Mouse (Mus musculus) intestine, embryonic 14.5 days (tissue): ENCODE data around the gene Rcc1l. TPM values are rescaled to one million over a fixed set of nuclear protein-coding genes. Genes with fewer than 3 reads are reported as not detected.

ENCODE experiments used
- ATAC-seq: fragments of 200-750 bp; cut with Nextera tagmentation; replicated peaks from 2 replicates; pipeline ENCODE4 v1.8.0; 2017; ENCODE audit warnings: low read depth, moderate number of reproducible peaks, moderate TSS enrichment, moderate library complexity; ENCODE audit not compliant: low FRiP score, low TSS enrichment
- DNase-seq: peaks from one replicate; pipeline ENCODE4 v3.0.0-alpha.2; 2018; ENCODE audit warnings: low spot score
- H3K27ac ChIP-seq: fragments of 300-500 bp; sonication (generic); 2 replicates; pipeline ENCODE4 v1.5.1; 2014; ENCODE audit warnings: low read depth, mild to moderate bottlenecking, control low read depth
- H3K27me3 ChIP-seq: fragments of 300-500 bp; sonication (generic); replicated peaks from 2 replicates; pipeline ENCODE4 v1.6.1; 2014; ENCODE audit warnings: low read length, control low read depth; ENCODE audit not compliant: control insufficient read depth, insufficient read depth
- H3K36me3 ChIP-seq: fragments of 300-500 bp; sonication (generic); 2 replicates; pipeline ENCODE4 v1.6.1; 2014; ENCODE audit warnings: low read length, control low read depth; ENCODE audit not compliant: control insufficient read depth, insufficient read depth
- H3K4me1 ChIP-seq: fragments of 300-500 bp; sonication (generic); replicated peaks from 2 replicates; pipeline ENCODE4 v1.6.1; 2014; ENCODE audit warnings: low read length, control low read depth, mixed read lengths; ENCODE audit not compliant: control insufficient read depth, insufficient read depth
- H3K4me2 ChIP-seq: fragments of 300-500 bp; sonication (generic); 2 replicates; pipeline ENCODE4 v1.6.1; 2014; ENCODE audit warnings: low read length
- H3K4me3 ChIP-seq: fragments of 300-500 bp; sonication (generic); 2 replicates; pipeline ENCODE4 v1.5.1; 2014; ENCODE audit warnings: low read depth, low read length, control low read depth, mixed read lengths
- H3K9ac ChIP-seq: fragments of 300-500 bp; sonication (generic); 2 replicates; pipeline ENCODE4 v1.6.1; 2014; ENCODE audit warnings: mild to moderate bottlenecking, low read length
- H3K9me3 ChIP-seq: fragments of 300-500 bp; sonication (generic); 2 replicates; pipeline ENCODE4 v1.6.1; 2016; ENCODE audit warnings: low read length, control low read depth; ENCODE audit not compliant: control insufficient read depth
- WGBS: fragments of 180-500 bp; shearing (Covaris S2); extraction: QIAGEN DNeasy Blood & Tissue Kit; methylation state at CpG from one replicate; pipeline ENCODE4 v1.1.7; 2014; 5-methylcytosine and 5-hydroxymethylcytosine counted together
- polyA plus RNA-seq: library from polyadenylated mRNA; unstranded; fragments of >200 nt; fragmentation: Nextera tagmentation; extraction: Ambion mirVana; gene quantifications from 2 replicates; pipeline ENCODE4 v1.2.1, GENCODE M21; 2014

The Rcc1l gene
- polyA plus RNA-seq, 1 experiment from 2014 or later: 32.5 TPM

DNA sequence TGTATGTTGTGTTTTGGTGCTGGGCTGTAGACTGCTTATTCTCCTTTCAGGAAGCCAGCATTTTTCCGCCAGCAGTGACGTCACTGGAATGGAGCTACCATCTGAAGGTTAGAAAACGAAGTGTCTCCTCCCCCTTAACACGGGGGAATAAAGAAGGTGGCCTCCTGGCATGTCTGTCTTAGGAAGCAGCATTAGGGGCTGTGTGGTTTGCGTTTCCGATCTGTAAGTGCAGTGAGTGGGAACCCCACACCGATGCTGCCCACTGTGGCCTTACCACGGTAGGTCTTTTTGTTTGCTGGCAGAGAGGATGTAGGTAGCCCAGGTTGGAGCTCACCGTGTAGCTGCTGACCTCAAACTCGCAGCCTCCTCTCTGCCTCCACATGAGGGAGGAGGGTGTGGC, 30.1 kb upstream of the Rcc1l start:
- DNase-seq (no peak), ATAC-seq (no peak)
- H3K27me3 ChIP-seq: no peaks in the 10 kb centered on the region
- no peak overlapping the region for H3K4me2 ChIP-seq
- peaks cover 11% of the 10 kb centered on the region; the same call in 1 of the 2 replicates for H3K36me3 ChIP-seq
- H3K9me3 ChIP-seq: no peaks in the 10 kb centered on the region
- no peak overlapping the region for H3K9ac ChIP-seq
- H3K4me1 ChIP-seq: peaks cover 8% of the 10 kb centered on the region
- H3K4me3 ChIP-seq: no peak overlapping the region
- H3K27ac ChIP-seq: no peak overlapping the region
- WGBS: 81% methylated on average over 10 of the region's 10 CpGs

GRCm38 (mm10) chr5:134193664-134194063, 17.1 kb upstream of the Rcc1l start:
- H3K27me3 ChIP-seq: no peaks in the 10 kb centered on the region
- H3K9ac ChIP-seq: no peak overlapping the region
- ATAC-seq (no peak), DNase-seq (no peak)
- H3K4me2 ChIP-seq: no peak overlapping the region
- H3K36me3 ChIP-seq: peaks cover 20% of the 10 kb centered on the region
- 87% methylated on average over 8 of the region's 8 CpGs for WGBS
- no peak overlapping the region for H3K4me3 ChIP-seq
- H3K27ac ChIP-seq: no peak overlapping the region
- H3K4me1 ChIP-seq: no peaks in the 10 kb centered on the region
- H3K9me3 ChIP-seq: no peaks in the 10 kb centered on the region

GRCm38 (mm10) chr5:134188571-134188970, 12.0 kb upstream of the Rcc1l start:
- Histone ChIP-seq H3K4me3 (no peak overlapping the region), H3K4me1 (peaks cover 2% of the 10 kb centered on the region; the same call in 1 of the 2 replicates), H3K9ac (no peak overlapping the region), H3K27ac (no peak overlapping the region), H3K9me3 (0 out of 2 replicates have a peak, but pooled peaks cover 3% of the 10 kb centered on the region), H3K27me3 (no peaks in the 10 kb centered on the region), H3K36me3 (peaks cover 10% of the 10 kb centered on the region), H3K4me2 (no peak overlapping the region)
- no peak for DNase-seq
- ATAC-seq: no peak
- WGBS: 67% methylated on average over 7 of the region's 7 CpGs

DNA sequence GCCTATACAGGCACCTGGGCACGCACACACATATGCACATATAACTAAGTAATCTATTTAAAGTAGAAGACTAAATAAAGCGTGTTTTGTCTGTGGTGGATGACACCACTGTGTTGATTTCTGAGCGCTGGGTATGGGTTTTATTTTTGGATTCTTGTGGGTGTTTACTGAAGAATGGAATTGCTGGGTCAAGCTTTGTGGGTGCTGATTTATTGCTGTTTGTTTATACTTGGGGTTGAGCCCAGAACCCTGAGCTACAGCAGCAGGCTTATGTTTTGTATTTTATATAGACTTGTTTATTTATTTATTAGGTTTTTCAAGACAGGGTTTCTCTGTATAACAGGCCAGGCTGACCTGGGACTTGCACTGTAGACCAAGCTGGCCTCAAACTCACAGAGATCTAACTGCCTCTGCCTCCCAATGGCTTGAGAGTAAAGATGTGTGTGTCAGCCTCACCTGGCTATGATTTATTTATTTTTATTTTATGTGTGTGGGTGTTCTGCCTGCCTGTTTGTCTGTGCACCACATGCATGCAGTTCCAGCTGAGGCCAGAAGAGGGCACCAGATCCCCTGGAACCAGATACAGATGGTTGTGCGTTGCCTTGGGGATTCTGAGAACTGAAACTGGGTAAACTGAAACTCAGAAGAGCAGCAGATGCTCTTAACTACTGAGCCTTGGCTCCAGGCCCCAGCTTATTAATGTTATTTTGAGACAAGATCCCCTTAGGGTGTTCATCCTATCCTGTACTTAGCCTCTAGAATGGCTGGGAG, 10.6 kb upstream of the Rcc1l start:
- DNase-seq (peak; percentile 85), ATAC-seq (no peak)
- Histone ChIP-seq H3K9me3 (0 out of 2 replicates have a peak, but pooled peaks cover 3% of the 10 kb centered on the region), H3K27me3 (no peaks in the 10 kb centered on the region), H3K27ac (no peak overlapping the region), H3K4me3 (no peak overlapping the region), H3K4me2 (no peak overlapping the region), H3K36me3 (peaks cover 3% of the 10 kb centered on the region; the same call in 1 of the 2 replicates), H3K9ac (no peak overlapping the region), H3K4me1 (peaks cover 16% of the 10 kb centered on the region)
- 80% methylated on average over 4 of the region's 4 CpGs for WGBS

- no peak overlapping the region for H3K4me3 ChIP-seq
- no peak overlapping the region for H3K4me2 ChIP-seq
- no peak for ATAC-seq
- H3K27ac ChIP-seq: no peak overlapping the region
- no peaks in the 10 kb centered on the region for H3K27me3 ChIP-seq
- peaks cover 17% of the 10 kb centered on the region for H3K4me1 ChIP-seq
- 76% methylated on average over 3 of the region's 3 CpGs for WGBS
- no peak for DNase-seq
- 0 out of 2 replicates have a peak, but pooled peaks cover 3% of the 10 kb centered on the region for H3K9me3 ChIP-seq
- H3K9ac ChIP-seq: no peak overlapping the region
- peaks cover under 1% of the 10 kb centered on the region; the same call in 1 of the 2 replicates for H3K36me3 ChIP-seq
These were observed 9.5 kb upstream of the Rcc1l start for GRCm38 (mm10) chr5:134186059-134186458.

DNA sequence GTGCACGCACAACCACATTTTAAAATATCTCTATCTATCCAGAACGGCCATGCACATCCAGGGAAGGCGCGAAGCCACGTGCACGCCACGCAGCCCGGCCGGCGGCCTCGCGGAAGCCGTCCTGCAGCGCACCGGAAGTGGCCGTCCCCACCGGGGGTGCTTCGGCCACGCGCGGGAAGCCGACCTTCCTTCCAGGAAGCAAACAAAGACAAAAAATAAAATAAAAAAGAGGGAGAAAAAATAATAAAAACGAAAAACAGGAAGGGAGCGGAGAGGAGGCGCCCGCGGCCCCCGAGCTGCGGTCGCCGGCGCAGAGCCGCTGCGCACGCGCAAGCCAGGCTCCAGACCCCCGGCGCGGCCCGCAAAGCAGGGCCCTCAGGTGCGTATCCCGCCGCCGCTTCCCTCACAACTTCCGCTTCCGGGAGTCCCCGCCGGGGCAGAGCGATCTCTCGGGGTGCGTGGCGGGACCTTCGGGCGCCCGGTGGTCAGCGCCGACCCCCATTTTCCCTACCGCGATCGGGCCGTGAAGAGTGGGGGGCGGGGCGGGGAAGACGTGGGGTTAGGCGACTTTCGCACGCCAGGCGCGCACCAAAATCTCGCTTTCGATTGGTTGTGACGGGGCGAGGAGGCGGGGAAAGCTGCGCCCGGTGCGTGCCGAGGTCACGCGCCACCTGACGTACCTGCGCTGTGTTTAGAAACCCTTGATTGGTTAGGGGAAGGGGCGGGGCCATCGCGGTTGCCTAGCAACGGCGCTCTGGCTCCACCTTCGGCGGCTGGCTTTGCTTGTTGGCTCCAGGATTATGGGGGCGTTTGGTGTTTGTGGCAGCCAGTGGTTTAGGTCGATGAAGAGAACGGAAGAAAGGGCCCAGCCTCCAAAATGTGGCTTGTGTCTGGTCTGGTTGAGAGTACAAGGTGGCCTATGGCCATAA, 7.6 kb upstream of the Rcc1l start, which contains the start of gene Gtf2ird2:
Gene Gtf2ird2 (plus strand): TSS at position 140 of the 929 bp plus-strand sequence.
- Histone ChIP-seq H3K27me3 (no peaks in the 10 kb centered on the region), H3K36me3 (no peaks in the 10 kb centered on the region), H3K9ac (peak within 1 kb of the TSS; percentile 86), H3K4me3 (peak within 1 kb of the TSS; percentile 60), H3K4me1 (peaks cover 17% of the 10 kb centered on the region), H3K4me2 (peak within 1 kb of the TSS; percentile 83), H3K9me3 (0 out of 2 replicates have a peak, but pooled peaks cover 3% of the 10 kb centered on the region), H3K27ac (peak within 1 kb of the TSS; percentile 95)
- ATAC-seq: peak; percentile 94
- WGBS: under 1% methylated on average over 88 of the region's 92 CpGs
- DNase-seq: peak; percentile 98

DNA sequence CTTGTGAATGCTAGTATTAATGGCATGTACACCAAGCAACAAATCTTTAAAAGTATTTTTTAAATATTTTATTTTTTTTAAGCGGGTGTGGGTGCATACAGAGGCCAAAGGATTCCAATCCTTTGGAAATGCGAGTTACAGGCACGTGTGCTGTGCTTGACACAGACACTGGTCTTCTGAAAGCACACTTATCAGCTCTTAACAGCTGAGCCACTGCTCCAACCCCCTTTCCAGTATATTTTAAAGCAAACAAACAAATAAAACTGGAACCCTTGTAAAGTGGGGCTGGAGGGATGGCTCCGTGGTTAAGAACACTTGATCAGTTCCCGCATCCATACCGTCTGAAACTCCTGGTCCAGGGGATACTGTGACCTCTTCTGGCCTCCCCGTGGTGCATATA, 6.6 kb upstream of the Rcc1l start:
- 43% methylated on average over 7 of the region's 7 CpGs for WGBS
- DNase-seq (no peak), ATAC-seq (no peak)
- Histone ChIP-seq H3K36me3 (no peaks in the 10 kb centered on the region), H3K9me3 (0 out of 2 replicates have a peak, but pooled peaks cover 3% of the 10 kb centered on the region), H3K27me3 (no peaks in the 10 kb centered on the region), H3K4me1 (peaks cover 17% of the 10 kb centered on the region), H3K4me2 (peak overlapping the region; percentile 83), H3K4me3 (peak overlapping the region; percentile 60), H3K27ac (peak overlapping the region; percentile 95; the same call in 1 of the 2 replicates), H3K9ac (peak overlapping the region; percentile 86)

DNA sequence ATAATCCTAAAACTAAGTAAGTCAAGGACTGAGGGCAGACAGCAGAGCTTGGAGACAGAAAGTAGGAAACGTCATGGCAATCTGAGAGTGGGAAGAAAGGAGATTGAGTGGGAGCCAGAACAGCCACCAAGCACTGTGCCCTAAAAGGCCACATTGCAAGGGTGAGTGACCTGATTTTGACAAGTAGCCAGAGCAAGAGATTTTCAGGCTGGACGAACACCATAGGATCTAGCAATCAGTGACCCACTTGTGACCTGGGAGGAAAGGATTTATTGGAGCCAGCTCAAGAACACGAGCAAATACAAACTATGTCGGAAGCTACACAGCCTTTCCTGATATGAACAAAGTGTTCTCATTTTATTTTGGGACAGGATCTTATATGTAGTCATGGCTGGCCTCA, 6.2 kb upstream of the Rcc1l start:
- Histone ChIP-seq H3K27ac (0 out of 2 replicates have a peak overlapping the region, but pooled peaks have one; percentile 16), H3K4me2 (peak overlapping the region; percentile 83), H3K36me3 (no peaks in the 10 kb centered on the region), H3K4me3 (peak overlapping the region; percentile 60), H3K9me3 (0 out of 2 replicates have a peak, but pooled peaks cover 3% of the 10 kb centered on the region), H3K9ac (no peak overlapping the region; the same call in 1 of the 2 replicates), H3K4me1 (peaks cover 17% of the 10 kb centered on the region), H3K27me3 (no peaks in the 10 kb centered on the region)
- ATAC-seq: no peak
- WGBS: 45% methylated on average over 4 of the region's 4 CpGs
- DNase-seq: no peak
